Mouse (Mus musculus) retina, embryonic 14.5 days (tissue): ENCODE measurements around the gene Tmem151b.
A peak's percentile ranks its signal among the peaks of the same experiment; 100 is the strongest.

Experiments used
- DNase-seq: peaks from one replicate; pipeline ENCODE4 v3.0.0-alpha.2; 2015; ENCODE audit warnings: low spot score

Gene Tmem151b

DNA sequence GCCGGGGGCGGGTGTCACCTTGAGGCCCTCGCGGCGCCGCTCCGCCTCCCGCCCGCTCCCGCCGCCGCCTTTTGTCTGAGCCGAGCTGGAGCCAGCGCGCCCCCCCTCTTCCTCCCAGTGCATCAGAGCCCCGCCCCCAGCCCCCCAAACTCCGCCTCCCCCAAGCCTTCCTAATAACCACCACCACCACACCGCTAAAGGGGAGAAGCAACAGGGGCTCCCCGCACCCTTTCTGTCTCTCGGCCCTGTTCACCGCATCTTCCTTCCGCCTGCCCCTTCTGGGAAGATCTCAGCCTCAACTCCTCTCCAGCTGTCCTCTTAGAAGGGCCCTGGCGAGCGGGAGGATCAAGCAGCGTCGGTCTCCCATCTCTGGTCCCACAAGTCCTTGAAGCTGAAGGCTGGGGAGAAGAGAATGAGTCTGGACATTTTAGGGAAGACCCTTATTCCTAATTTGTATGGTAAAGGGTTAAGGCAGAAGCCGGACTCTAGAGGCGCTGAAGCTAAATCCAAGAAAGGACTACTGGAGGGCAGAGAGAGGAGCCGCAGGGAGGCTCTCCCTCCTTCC, at the start of gene Tmem151b:
TSS of gene Tmem151b (minus strand) at position 61 of the 565 bp plus-strand sequence.
- DNase-seq: peak; percentile 72

DNA sequence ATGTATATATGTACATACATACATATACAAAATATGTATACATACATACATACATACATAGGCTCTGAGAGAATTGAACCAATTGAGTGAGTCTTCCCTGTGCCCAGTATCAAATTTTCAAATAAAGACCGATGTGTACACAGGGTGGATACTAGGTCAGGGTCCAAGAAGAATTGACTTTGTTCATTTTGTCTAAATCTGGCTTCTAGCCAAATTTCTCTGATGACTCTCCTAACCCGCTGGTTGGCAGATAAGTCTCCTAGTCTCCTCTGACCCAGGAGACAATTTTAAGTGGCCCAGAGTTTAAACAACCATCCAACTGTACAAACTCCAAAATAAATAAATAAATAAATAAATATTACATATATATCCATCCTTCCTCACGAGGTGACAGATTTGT, 49.4 kb upstream of the Tmem151b start:
- no peak for DNase-seq

DNA sequence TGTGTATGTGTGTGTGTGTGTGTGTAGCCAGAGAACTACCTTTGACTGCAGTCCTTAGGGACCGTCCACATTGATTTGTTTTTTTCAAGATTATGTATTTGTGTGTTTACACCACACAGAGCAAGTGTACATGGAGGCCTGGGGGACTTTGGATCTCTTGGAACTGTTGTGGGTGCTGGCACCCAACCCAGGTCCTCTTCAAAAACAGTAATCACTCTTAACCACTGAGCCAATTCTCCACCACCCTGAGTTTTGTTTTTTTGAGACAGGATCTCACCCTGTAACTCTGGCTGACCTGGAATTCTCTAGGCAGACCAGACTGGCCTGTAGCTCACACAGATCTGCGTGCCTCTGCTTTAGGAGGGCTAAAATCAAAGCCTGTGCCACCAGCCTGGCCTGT, 48.9 kb upstream of the Tmem151b start:
- DNase-seq: no peak

DNA sequence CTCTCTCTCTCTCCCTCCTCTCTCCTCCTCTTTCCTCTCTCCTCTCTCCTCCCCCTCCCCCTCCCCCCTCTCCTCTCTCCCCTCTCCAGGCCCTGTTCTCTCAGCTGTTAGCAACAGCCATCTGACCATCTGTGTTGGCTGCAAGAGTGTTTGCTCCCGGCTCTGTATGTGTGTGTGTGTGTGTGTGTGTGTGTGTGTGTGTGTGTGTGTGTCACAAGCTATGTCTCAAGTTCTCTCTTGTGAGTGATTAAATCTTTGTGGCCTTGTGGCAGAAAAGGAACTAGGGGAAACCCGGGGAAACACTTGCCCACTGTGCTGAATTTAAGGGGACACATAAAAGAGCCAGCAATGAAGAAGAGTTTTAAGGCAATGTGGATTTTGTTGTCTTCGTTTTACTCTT, 48.3 kb upstream of the Tmem151b start:
- DNase-seq: peak; percentile 57

- peak; percentile 65 for DNase-seq
Observed at GRCm38 (mm10) chr17:45596631-45597396, 47.3 kb upstream of the Tmem151b start.

GRCm38 (mm10) chr17:45595736-45596390, 46.4 kb upstream of the Tmem151b start:
- no peak for DNase-seq

DNA sequence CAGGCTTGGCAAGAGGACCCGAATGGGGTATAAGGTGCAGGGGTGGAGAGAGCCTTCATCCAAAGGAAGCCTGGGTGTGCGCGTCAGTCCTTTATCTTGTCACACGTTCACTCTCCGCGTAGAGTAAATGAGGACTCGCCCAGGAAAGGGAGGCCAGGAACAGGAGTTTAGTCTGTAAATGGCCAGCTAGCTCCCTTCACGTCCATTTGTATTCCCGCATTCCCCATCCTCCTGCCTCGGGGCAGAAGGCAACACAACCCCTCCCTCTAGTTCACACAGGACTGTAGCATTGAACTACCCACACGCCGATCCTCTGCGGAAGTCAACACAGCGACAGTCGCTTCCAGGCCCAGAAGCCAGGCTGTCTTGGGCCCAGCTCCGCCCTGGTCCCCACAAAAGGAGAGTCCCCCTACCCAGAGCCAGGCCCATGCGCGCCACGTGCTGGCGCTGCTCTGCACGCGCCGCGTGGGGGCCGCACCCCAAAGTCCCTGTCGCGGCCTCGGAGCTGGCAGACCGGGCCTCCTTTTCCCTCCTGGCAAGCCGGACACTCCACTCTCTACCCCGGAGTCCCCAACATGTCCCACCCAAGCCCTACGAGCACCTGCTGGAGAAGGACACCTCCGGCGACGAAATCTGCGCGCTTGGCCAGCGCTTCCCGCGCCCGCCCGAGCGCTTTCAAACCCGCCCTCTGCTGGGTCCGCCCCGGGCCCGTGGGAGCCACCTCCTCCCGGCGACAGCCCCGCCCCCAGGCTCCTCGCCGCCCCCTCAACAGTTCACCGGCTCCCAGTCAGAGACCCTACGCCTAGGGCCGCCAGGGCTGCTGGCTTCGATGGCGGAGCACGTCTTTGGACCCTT, 45.6 kb upstream of the Tmem151b start:
- DNase-seq: peak; percentile 73

- no peak for DNase-seq
Observed at GRCm38 (mm10) chr17:45594195-45594594, 44.7 kb upstream of the Tmem151b start.

DNA sequence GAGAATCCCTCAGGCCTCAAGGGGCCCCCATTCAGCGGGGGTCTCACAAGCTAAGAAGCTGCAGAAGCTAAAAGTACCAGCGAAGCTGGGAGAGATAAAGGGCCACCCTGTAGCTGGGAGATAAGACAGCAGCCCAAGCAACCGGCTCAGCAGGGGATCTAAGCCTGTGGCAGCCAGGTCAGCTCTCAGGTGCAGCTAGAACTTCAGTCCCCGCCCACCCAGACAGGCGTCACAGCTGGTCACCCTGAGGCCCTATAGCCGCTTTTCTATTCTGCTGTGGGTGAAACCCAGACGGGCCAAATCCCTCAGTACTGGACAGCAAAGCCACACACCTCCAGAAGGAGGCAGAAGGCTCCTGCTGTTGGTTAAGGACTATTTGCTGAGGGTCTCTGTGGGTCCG, 44.0 kb upstream of the Tmem151b start:
- no peak for DNase-seq

DNA sequence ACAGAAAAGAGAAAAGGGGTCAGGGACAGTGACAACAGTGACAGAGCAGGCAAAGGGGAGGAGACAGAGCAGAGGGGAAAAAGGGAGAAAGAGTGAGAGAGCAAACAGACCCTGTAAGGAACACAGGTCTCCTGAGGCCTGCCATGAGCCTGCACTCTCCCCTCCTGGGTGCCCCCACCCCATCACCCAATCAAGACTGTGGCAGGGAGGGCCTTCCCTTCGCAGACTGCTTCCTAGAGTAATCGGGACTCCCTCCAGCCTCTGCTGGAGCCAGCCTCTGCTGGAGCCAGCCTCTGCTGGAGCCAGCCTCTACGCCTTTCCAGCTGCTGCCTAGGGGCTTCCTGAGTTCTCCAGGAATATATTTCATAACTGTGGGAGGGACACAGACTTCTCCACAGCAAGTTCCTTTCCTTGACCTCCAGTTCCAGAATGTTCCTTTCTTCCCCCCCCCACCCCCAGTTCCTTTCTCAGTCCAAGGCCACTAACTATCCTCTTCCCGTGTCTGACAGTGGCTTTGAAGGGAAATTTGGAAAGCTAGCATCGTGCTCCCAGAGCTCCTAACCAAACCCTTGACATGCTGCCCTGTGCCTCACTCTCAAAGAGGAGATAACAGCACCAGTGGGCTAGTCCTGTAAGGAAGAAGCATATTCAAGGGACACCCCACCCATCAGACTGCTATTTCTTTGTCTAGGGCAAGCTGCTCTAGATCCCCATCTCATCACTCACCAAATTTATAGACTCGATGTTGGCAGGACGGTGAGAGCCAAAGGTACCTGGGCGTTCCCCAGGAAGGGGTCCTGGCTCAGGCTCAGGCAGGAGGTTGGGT, 43.3 kb upstream of the Tmem151b start:
- no peak for DNase-seq

DNA sequence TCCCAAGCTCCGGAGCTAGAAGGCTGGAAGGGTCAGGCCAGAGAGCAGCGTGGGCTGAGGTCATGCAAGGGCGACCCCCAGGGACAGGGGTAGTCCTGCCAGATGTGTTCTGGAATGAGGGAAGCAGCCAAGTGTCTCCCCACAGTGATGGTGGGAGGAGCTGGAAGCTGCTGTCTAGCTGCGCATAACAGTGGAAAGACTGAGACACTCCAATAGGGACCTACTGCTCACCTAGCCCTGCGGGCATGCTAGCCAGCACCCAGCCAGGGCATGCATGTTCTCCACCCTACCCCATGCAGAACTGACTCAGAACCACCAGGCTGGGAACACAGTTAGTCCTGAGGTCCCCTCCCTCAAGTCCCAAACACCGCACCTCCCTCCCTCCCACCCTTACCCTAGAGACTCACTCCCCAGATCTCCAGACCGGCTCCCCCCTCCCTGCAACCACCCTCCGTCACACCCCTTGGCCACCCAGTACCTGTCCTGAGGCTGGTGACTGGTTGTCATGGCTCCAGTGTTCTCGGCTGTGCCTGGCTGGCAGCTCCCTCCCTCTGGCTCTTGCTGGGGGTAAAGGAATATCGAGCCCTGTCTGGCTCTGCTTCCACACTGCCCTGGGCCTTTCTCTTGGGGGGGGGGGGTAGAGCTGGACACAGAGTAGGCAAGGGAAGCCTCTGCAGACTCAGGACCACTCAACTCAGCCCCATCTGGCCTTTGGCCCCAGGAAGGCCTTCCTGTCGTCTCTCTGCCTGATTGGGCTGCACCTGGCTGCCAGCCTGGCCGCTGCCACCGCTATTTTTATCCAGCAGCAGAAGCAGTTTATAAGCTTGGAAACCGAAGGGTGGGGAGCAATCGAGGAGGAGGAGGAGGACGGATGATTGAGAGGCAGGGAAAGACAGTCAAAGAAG, 42.5 kb upstream of the Tmem151b start:
- no peak for DNase-seq

- no peak for DNase-seq
Observed at GRCm38 (mm10) chr17:45590410-45590809, 40.9 kb upstream of the Tmem151b start.

GRCm38 (mm10) chr17:45589844-45590243, 40.4 kb upstream of the Tmem151b start:
- DNase-seq: no peak

GRCm38 (mm10) chr17:45589236-45589635, 39.8 kb upstream of the Tmem151b start:
- no peak for DNase-seq

DNA sequence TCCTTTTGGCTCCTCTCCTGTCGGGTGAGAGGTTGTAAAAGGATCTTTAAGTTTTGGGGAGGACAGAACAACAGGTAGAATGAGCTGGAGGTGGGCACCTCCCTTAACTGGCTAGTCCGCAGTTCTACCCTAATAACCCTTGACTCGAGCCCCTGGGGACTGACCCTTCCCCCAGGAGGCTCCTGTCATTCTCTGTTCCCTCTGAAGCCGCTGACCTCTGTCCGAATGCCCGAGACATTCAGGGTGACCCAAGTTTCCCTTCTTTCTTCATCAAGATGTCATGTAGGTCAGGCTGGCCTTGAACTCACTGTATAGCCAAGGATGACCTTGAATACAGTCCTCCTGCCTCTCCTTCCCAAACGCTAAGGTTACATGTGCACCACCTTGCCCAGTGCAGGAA, 38.9 kb upstream of the Tmem151b start:
- DNase-seq: no peak

DNA sequence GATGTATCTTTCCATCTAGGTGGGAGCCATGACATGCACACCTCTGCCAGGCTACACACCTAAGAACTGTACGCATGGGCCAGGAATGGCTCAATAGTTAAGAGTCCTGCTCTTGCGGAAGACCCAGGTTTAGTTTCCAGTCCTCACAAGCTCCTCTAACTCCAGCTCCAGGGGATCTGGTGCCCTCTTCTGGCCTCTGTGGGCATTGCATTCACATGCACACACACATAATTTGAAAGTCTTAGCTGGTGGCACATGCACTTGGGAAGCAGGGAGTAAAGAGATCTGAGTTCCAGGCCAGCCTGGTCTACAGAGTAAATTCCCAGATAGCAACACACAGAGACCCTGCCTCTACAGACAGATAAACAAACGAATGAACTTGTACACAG, 37.0 kb upstream of the Tmem151b start:
- no peak for DNase-seq

DNA sequence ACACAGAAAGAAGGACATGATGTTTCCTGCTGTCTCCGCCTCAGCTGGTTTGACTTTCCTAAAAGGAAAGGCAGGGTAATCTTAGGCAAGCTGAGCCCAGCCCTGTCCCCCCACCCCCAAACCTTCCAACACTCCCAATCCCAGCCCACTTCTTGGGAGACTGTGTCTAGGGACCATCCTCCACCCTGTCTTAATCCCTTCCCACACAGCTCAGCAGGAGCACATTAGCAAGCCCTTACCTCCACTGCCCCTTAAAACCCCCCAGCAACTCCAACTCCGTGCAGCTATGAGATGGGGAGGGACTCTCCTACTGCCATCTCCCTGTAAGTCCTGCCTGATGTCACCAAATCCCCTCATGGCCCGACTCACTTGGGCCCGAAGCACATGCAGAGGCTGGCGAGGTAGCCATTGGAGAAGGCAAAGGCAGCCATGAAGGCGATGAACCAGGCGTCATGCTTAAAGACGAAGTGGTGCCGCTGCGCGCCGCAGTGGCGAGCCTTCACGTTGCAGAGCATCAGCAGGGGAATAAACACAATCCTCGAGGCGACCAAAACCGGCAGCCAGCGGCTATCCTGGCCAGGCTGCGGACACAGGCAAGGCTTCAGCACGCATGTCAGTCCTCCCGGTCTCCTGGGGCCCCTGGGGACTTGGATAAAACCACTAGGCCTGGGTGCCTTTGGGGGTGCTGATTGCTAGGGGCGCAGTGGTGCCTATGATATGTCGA, 36.4 kb upstream of the Tmem151b start:
- no peak for DNase-seq

- DNase-seq: peak; percentile 90
Observed at GRCm38 (mm10) chr17:45584939-45585678, 35.6 kb upstream of the Tmem151b start.
